Mouse (Mus musculus) adrenal gland, postnatal 14 days (tissue): ENCODE measurements at regions not wholly inside any gene's neighbourhood (a gene's known extent, or its start where the extent isn't known, plus 50 kb on each side); places are given as distances from the start of the nearest gene placed in this dataset.
A peak's percentile ranks its signal among the peaks of the same experiment; 100 is the strongest.

Experiments
- DNase-seq: peaks from one replicate; pipeline ENCODE4 v3.0.0; 2021; ENCODE audit warnings: mixed read lengths

- DNase-seq, result peak; percentile 95
Observed at GRCm38 (mm10) chr1:61181099-61181821, 203.5 kb downstream of the Icos start.

- DNase-seq, result peak; percentile 21
Observed at GRCm38 (mm10) chr1:61187381-61188100, 209.8 kb downstream of the Icos start.

GRCm38 (mm10) chr1:61190921-61191320 is 213.2 kb downstream of the Icos start:
- no peak for DNase-seq

GRCm38 (mm10) chr1:61198549-61199062 is 220.9 kb downstream of the Icos start:
- no peak for DNase-seq

GRCm38 (mm10) chr1:61201006-61201405 is 223.3 kb downstream of the Icos start:
- DNase-seq, result no peak

- no peak for DNase-seq
Observed at GRCm38 (mm10) chr1:61202079-61202478, 224.4 kb downstream of the Icos start.

GRCm38 (mm10) chr1:61203170-61203569 is 225.4 kb downstream of the Icos start:
- no peak for DNase-seq

GRCm38 (mm10) chr1:61203612-61204011 is 225.9 kb downstream of the Icos start:
- DNase-seq, result no peak

- no peak for DNase-seq
Observed at GRCm38 (mm10) chr1:61205137-61205536, 227.4 kb downstream of the Icos start.

- no peak for DNase-seq
Observed at GRCm38 (mm10) chr1:61206861-61207380, 229.2 kb downstream of the Icos start.

GRCm38 (mm10) chr1:61208386-61208785 is 230.7 kb downstream of the Icos start:
- no peak for DNase-seq

GRCm38 (mm10) chr1:61221131-61221530 is 243.4 kb downstream of the Icos start:
- DNase-seq, result peak; percentile 27

- no peak for DNase-seq
Observed at GRCm38 (mm10) chr1:61228942-61229341, 251.2 kb downstream of the Icos start.

- peak; percentile 38 for DNase-seq
Observed at GRCm38 (mm10) chr1:61233001-61233400, 255.3 kb downstream of the Icos start.

GRCm38 (mm10) chr1:61233476-61234297 is 256.0 kb downstream of the Icos start:
- DNase-seq, result peak; percentile 53

- DNase-seq, result no peak
Observed at GRCm38 (mm10) chr1:61234298-61234682, 256.6 kb downstream of the Icos start.

- DNase-seq, result no peak
Observed at GRCm38 (mm10) chr1:61236511-61236910, 258.8 kb downstream of the Icos start.

GRCm38 (mm10) chr1:61238668-61239067 is 260.9 kb downstream of the Icos start:
- no peak for DNase-seq

- no peak for DNase-seq
Observed at GRCm38 (mm10) chr1:61257561-61257960, 279.8 kb downstream of the Icos start.

GRCm38 (mm10) chr1:61263466-61263865 is 285.7 kb downstream of the Icos start:
- DNase-seq, result no peak

- DNase-seq, result no peak
Observed at GRCm38 (mm10) chr1:61265706-61266127, 288.0 kb downstream of the Icos start.

GRCm38 (mm10) chr1:61273843-61274242 is 296.1 kb downstream of the Icos start:
- DNase-seq, result no peak
